Mouse (Mus musculus): Measurements from ENCODE around the gene Pvalb. TPM values are rescaled to one million over a fixed set of nuclear protein-coding genes. Genes with fewer than 3 reads are reported as not detected.

Pvalb gene
- 0.20 TPM in 1 of 2 replicates, not detected in the other for polyA plus RNA-seq (2014; fragmentation: Nextera tagmentation; extraction: Ambion mirVana)

GRCm38 (mm10) chr15:78206312-78206711 is at the start of gene Pvalb:
Gene Pvalb, minus strand, starts transcription at chr15:78206400.
- H3K27ac ChIP-seq (ENCODE audit: low read depth): no peak within 1 kb of the TSS
- H3K36me3 ChIP-seq (ENCODE audit: insufficient read depth): no peaks in the 10 kb centered on the region
- DNase-seq (no peak), ATAC-seq (ENCODE audit: insufficient read depth) (no peak)
- TF ChIP-seq CTCF (IDR thresholded peaks at IDR 0.05; ENCODE audit: low read depth): no peak
- 0 out of 2 replicates have a peak, but pooled peaks cover 3% of the 10 kb centered on the region for H3K4me1 ChIP-seq (ENCODE audit: insufficient read depth)
- H3K27me3 ChIP-seq (ENCODE audit: insufficient read depth, low read length): peaks cover 41% of the 10 kb centered on the region
- 88% methylated on average over 7 of the region's 7 CpGs for WGBS
- H3K9ac ChIP-seq: no peak within 1 kb of the TSS
- H3K4me3 ChIP-seq (ENCODE audit: low read depth, low read length): no peak within 1 kb of the TSS
- H3K9me3 ChIP-seq (ENCODE audit: low read depth, low read length): no peaks in the 10 kb centered on the region
- no peak within 1 kb of the TSS for H3K4me2 ChIP-seq

- no peaks in the 10 kb centered on the region for H3K27me3 ChIP-seq (ENCODE audit: insufficient read depth, low read length)
- H3K36me3 ChIP-seq (ENCODE audit: insufficient read depth): no peaks in the 10 kb centered on the region
- DNase-seq (peak; percentile 76), ATAC-seq (ENCODE audit: insufficient read depth) (no peak)
- no peaks in the 10 kb centered on the region for H3K4me1 ChIP-seq (ENCODE audit: insufficient read depth)
- H3K9me3 ChIP-seq (ENCODE audit: low read depth, low read length): no peaks in the 10 kb centered on the region
- no peak overlapping the region for H3K27ac ChIP-seq (ENCODE audit: low read depth)
- H3K9ac ChIP-seq: no peak overlapping the region
- H3K4me2 ChIP-seq: no peak overlapping the region
- TF ChIP-seq CTCF (IDR thresholded peaks at IDR 0.05; ENCODE audit: low read depth): peak; percentile 54
- WGBS: 22% methylated on average over 20 of the region's 20 CpGs
- no peak overlapping the region for H3K4me3 ChIP-seq (ENCODE audit: low read depth, low read length)
Measured at GRCm38 (mm10) chr15:78254751-78255150, 48.6 kb upstream of the Pvalb start.

- ATAC-seq (ENCODE audit: insufficient read depth) (no peak), DNase-seq (no peak)
- Histone ChIP-seq H3K27ac (ENCODE audit: low read depth) (no peak overlapping the region), H3K4me3 (ENCODE audit: low read depth, low read length) (no peak overlapping the region), H3K9me3 (ENCODE audit: low read depth, low read length) (no peaks in the 10 kb centered on the region), H3K27me3 (ENCODE audit: insufficient read depth, low read length) (no peaks in the 10 kb centered on the region), H3K36me3 (ENCODE audit: insufficient read depth) (no peaks in the 10 kb centered on the region), H3K9ac (no peak overlapping the region), H3K4me1 (ENCODE audit: insufficient read depth) (peaks cover 13% of the 10 kb centered on the region; the same call in 1 of the 2 replicates), H3K4me2 (no peak overlapping the region)
- 30% methylated on average over 3 of the region's 3 CpGs for WGBS
- no peak for TF ChIP-seq CTCF (IDR thresholded peaks at IDR 0.05; ENCODE audit: low read depth)
Measured at GRCm38 (mm10) chr15:78248410-78248809, 42.2 kb upstream of the Pvalb start.

GRCm38 (mm10) chr15:78247659-78248058 is 41.5 kb upstream of the Pvalb start:
- DNase-seq: no peak
- Histone ChIP-seq H3K4me2 (no peak overlapping the region), H3K27me3 (ENCODE audit: insufficient read depth, low read length) (no peaks in the 10 kb centered on the region), H3K4me1 (ENCODE audit: insufficient read depth) (peaks cover 13% of the 10 kb centered on the region; the same call in 1 of the 2 replicates), H3K9me3 (ENCODE audit: low read depth, low read length) (no peaks in the 10 kb centered on the region), H3K27ac (ENCODE audit: low read depth) (no peak overlapping the region), H3K9ac (no peak overlapping the region), H3K36me3 (ENCODE audit: insufficient read depth) (no peaks in the 10 kb centered on the region), H3K4me3 (ENCODE audit: low read depth, low read length) (no peak overlapping the region)
- no peak for TF ChIP-seq CTCF (IDR thresholded peaks at IDR 0.05; ENCODE audit: low read depth)
- ATAC-seq (ENCODE audit: insufficient read depth): no peak
- WGBS: 67% methylated on average over 2 of the region's 2 CpGs

GRCm38 (mm10) chr15:78246143-78247116 is 40.2 kb upstream of the Pvalb start:
- Histone ChIP-seq H3K4me2 (no peak overlapping the region), H3K4me1 (ENCODE audit: insufficient read depth) (peaks cover 13% of the 10 kb centered on the region; the same call in 1 of the 2 replicates), H3K27me3 (ENCODE audit: insufficient read depth, low read length) (no peaks in the 10 kb centered on the region), H3K27ac (ENCODE audit: low read depth) (peak overlapping the region; percentile 33; the same call in 1 of the 2 replicates), H3K4me3 (ENCODE audit: low read depth, low read length) (no peak overlapping the region), H3K9me3 (ENCODE audit: low read depth, low read length) (no peaks in the 10 kb centered on the region), H3K9ac (no peak overlapping the region), H3K36me3 (ENCODE audit: insufficient read depth) (no peaks in the 10 kb centered on the region)
- no peak for TF ChIP-seq CTCF (IDR thresholded peaks at IDR 0.05; ENCODE audit: low read depth)
- 54% methylated on average over 18 of the region's 18 CpGs for WGBS
- DNase-seq (peak; percentile 71), ATAC-seq (ENCODE audit: insufficient read depth) (peak; percentile 79)

- WGBS: 67% methylated on average over 7 of the region's 7 CpGs
- no peak for ATAC-seq (ENCODE audit: insufficient read depth)
- H3K36me3 ChIP-seq (ENCODE audit: insufficient read depth): no peaks in the 10 kb centered on the region
Measured at GRCm38 (mm10) chr15:78244695-78245492, 38.7 kb upstream of the Pvalb start, which contains the start of gene Ncf4. Gene Ncf4, plus strand, starts transcription at chr15:78244801.

More at GRCm38 (mm10) chr15:78244695-78245492, 38.7 kb upstream of the Pvalb start, which contains the start of gene Ncf4:
- Histone ChIP-seq H3K27ac (ENCODE audit: low read depth) (peak within 1 kb of the TSS; percentile 4; the same call in 1 of the 2 replicates), H3K27me3 (ENCODE audit: insufficient read depth, low read length) (no peaks in the 10 kb centered on the region), H3K4me2 (no peak within 1 kb of the TSS), H3K4me3 (ENCODE audit: low read depth, low read length) (no peak within 1 kb of the TSS), H3K9ac (no peak within 1 kb of the TSS), H3K9me3 (ENCODE audit: low read depth, low read length) (no peaks in the 10 kb centered on the region), H3K4me1 (ENCODE audit: insufficient read depth) (peaks cover 15% of the 10 kb centered on the region; the same call in 1 of the 2 replicates)
- no peak for DNase-seq
- no peak for TF ChIP-seq CTCF (IDR thresholded peaks at IDR 0.05; ENCODE audit: low read depth)
